Mouse (Mus musculus): Measurements from ENCODE around the gene Alk. TPM values are rescaled to one million over a fixed set of nuclear protein-coding genes. Genes with fewer than 3 reads are reported as not detected.

Gene Alk
- polyA plus RNA-seq, 1 experiment from 2014 or later, result 0.39 TPM

- no peaks in the 10 kb centered on the region for H3K9me3 ChIP-seq (replicated peaks; ENCODE audit: control insufficient read depth, low read length)
- WGBS (ENCODE audit: insufficient replicate concordance), result 48% methylated on average over 7 of the region's 7 CpGs
Measured at GRCm38 (mm10) chr17:72523006-72523405, 81.4 kb downstream of the Alk start.

GRCm38 (mm10) chr17:72522381-72522780 lies 82.0 kb downstream of the Alk start:
- ATAC-seq (replicated peaks; ENCODE audit: insufficient number of reproducible peaks, low FRiP score, low TSS enrichment), result no peak
- Histone ChIP-seq H3K4me3 (ENCODE audit: low read depth, low read length) (no peak overlapping the region), H3K9ac (ENCODE audit: low read depth, low read length) (no peak overlapping the region), H3K36me3 (ENCODE audit: control insufficient read depth, insufficient read depth, low read length) (no peaks in the 10 kb centered on the region), H3K27me3 (ENCODE audit: control insufficient read depth, insufficient read depth, low read length) (no peaks in the 10 kb centered on the region), H3K9me3 (replicated peaks; ENCODE audit: control insufficient read depth, low read length) (no peaks in the 10 kb centered on the region), H3K4me2 (no peak overlapping the region), H3K27ac (ENCODE audit: low read depth, low read length) (no peak overlapping the region), H3K4me1 (ENCODE audit: control insufficient read depth, insufficient read depth, low read length) (no peaks in the 10 kb centered on the region)
- WGBS (ENCODE audit: insufficient replicate concordance), result 17% methylated on average over 4 of the region's 4 CpGs

More at GRCm38 (mm10) chr17:72523006-72523405, 81.4 kb downstream of the Alk start:
- ATAC-seq (replicated peaks; ENCODE audit: insufficient number of reproducible peaks, low FRiP score, low TSS enrichment), result no peak
- Histone ChIP-seq H3K4me2 (no peak overlapping the region), H3K4me3 (ENCODE audit: low read depth, low read length) (no peak overlapping the region), H3K9ac (ENCODE audit: low read depth, low read length) (no peak overlapping the region), H3K27ac (ENCODE audit: low read depth, low read length) (no peak overlapping the region), H3K36me3 (ENCODE audit: control insufficient read depth, insufficient read depth, low read length) (no peaks in the 10 kb centered on the region), H3K4me1 (ENCODE audit: control insufficient read depth, insufficient read depth, low read length) (no peaks in the 10 kb centered on the region), H3K27me3 (ENCODE audit: control insufficient read depth, insufficient read depth, low read length) (no peaks in the 10 kb centered on the region)

- Histone ChIP-seq H3K9ac (ENCODE audit: low read depth, low read length) (no peak overlapping the region), H3K4me3 (ENCODE audit: low read depth, low read length) (no peak overlapping the region), H3K9me3 (replicated peaks; ENCODE audit: control insufficient read depth, low read length) (no peaks in the 10 kb centered on the region), H3K27me3 (ENCODE audit: control insufficient read depth, insufficient read depth, low read length) (no peaks in the 10 kb centered on the region), H3K27ac (ENCODE audit: low read depth, low read length) (no peak overlapping the region), H3K4me2 (no peak overlapping the region), H3K36me3 (ENCODE audit: control insufficient read depth, insufficient read depth, low read length) (no peaks in the 10 kb centered on the region), H3K4me1 (ENCODE audit: control insufficient read depth, insufficient read depth, low read length) (no peaks in the 10 kb centered on the region)
- WGBS (ENCODE audit: insufficient replicate concordance), result 82% methylated on average over 5 of the region's 5 CpGs
- no peak for ATAC-seq (replicated peaks; ENCODE audit: insufficient number of reproducible peaks, low FRiP score, low TSS enrichment)
Measured at GRCm38 (mm10) chr17:72521353-72521752, 83.1 kb downstream of the Alk start.

- ATAC-seq (replicated peaks; ENCODE audit: insufficient number of reproducible peaks, low FRiP score, low TSS enrichment), result no peak
- no peak overlapping the region for H3K27ac ChIP-seq (ENCODE audit: low read depth, low read length)
- H3K4me2 ChIP-seq, result no peak overlapping the region
- H3K27me3 ChIP-seq (ENCODE audit: control insufficient read depth, insufficient read depth, low read length), result no peaks in the 10 kb centered on the region
- no peaks in the 10 kb centered on the region for H3K4me1 ChIP-seq (ENCODE audit: control insufficient read depth, insufficient read depth, low read length)
- H3K9me3 ChIP-seq (replicated peaks; ENCODE audit: control insufficient read depth, low read length), result no peaks in the 10 kb centered on the region
- no peak overlapping the region for H3K9ac ChIP-seq (ENCODE audit: low read depth, low read length)
- H3K36me3 ChIP-seq (ENCODE audit: control insufficient read depth, insufficient read depth, low read length), result no peaks in the 10 kb centered on the region
- WGBS (ENCODE audit: insufficient replicate concordance), result 80% methylated on average over 6 of the region's 6 CpGs
- no peak overlapping the region for H3K4me3 ChIP-seq (ENCODE audit: low read depth, low read length)
Measured at GRCm38 (mm10) chr17:72510746-72511145, 93.7 kb downstream of the Alk start.

- Histone ChIP-seq H3K36me3 (ENCODE audit: control insufficient read depth, insufficient read depth, low read length) (no peaks in the 10 kb centered on the region), H3K4me2 (no peak overlapping the region), H3K9me3 (replicated peaks; ENCODE audit: control insufficient read depth, low read length) (no peaks in the 10 kb centered on the region), H3K4me1 (ENCODE audit: control insufficient read depth, insufficient read depth, low read length) (no peaks in the 10 kb centered on the region), H3K27ac (ENCODE audit: low read depth, low read length) (no peak overlapping the region), H3K9ac (ENCODE audit: low read depth, low read length) (no peak overlapping the region), H3K27me3 (ENCODE audit: control insufficient read depth, insufficient read depth, low read length) (no peaks in the 10 kb centered on the region), H3K4me3 (ENCODE audit: low read depth, low read length) (no peak overlapping the region)
- ATAC-seq (replicated peaks; ENCODE audit: insufficient number of reproducible peaks, low FRiP score, low TSS enrichment), result no peak
- WGBS (ENCODE audit: insufficient replicate concordance), result 82% methylated on average over 7 of the region's 7 CpGs
Measured at GRCm38 (mm10) chr17:72508678-72509394, 95.6 kb downstream of the Alk start.

- WGBS (ENCODE audit: insufficient replicate concordance), result 54% methylated on average over 7 of the region's 7 CpGs
- H3K36me3 ChIP-seq (ENCODE audit: control insufficient read depth, insufficient read depth, low read length), result no peaks in the 10 kb centered on the region
- H3K27me3 ChIP-seq (ENCODE audit: control insufficient read depth, insufficient read depth, low read length), result no peaks in the 10 kb centered on the region
- H3K9ac ChIP-seq (ENCODE audit: low read depth, low read length), result no peak overlapping the region
- no peak for ATAC-seq (replicated peaks; ENCODE audit: insufficient number of reproducible peaks, low FRiP score, low TSS enrichment)
- H3K4me1 ChIP-seq (ENCODE audit: control insufficient read depth, insufficient read depth, low read length), result no peaks in the 10 kb centered on the region
- H3K4me3 ChIP-seq (ENCODE audit: low read depth, low read length), result no peak overlapping the region
- no peak overlapping the region for H3K4me2 ChIP-seq
- H3K9me3 ChIP-seq (replicated peaks; ENCODE audit: control insufficient read depth, low read length), result no peaks in the 10 kb centered on the region
- no peak overlapping the region for H3K27ac ChIP-seq (ENCODE audit: low read depth, low read length)
Measured at GRCm38 (mm10) chr17:72505213-72505612, 99.2 kb downstream of the Alk start.

GRCm38 (mm10) chr17:72504581-72504980 lies 99.8 kb downstream of the Alk start:
- Histone ChIP-seq H3K27ac (ENCODE audit: low read depth, low read length) (no peak overlapping the region), H3K4me3 (ENCODE audit: low read depth, low read length) (no peak overlapping the region), H3K4me2 (no peak overlapping the region), H3K27me3 (ENCODE audit: control insufficient read depth, insufficient read depth, low read length) (no peaks in the 10 kb centered on the region), H3K36me3 (ENCODE audit: control insufficient read depth, insufficient read depth, low read length) (no peaks in the 10 kb centered on the region), H3K4me1 (ENCODE audit: control insufficient read depth, insufficient read depth, low read length) (no peaks in the 10 kb centered on the region), H3K9ac (ENCODE audit: low read depth, low read length) (no peak overlapping the region), H3K9me3 (replicated peaks; ENCODE audit: control insufficient read depth, low read length) (no peaks in the 10 kb centered on the region)
- WGBS (ENCODE audit: insufficient replicate concordance), result 79% methylated on average over 6 of the region's 6 CpGs
- no peak for ATAC-seq (replicated peaks; ENCODE audit: insufficient number of reproducible peaks, low FRiP score, low TSS enrichment)

GRCm38 (mm10) chr17:72495395-72495794 lies 109.0 kb downstream of the Alk start:
- no peak for ATAC-seq (replicated peaks; ENCODE audit: insufficient number of reproducible peaks, low FRiP score, low TSS enrichment)
- Histone ChIP-seq H3K36me3 (ENCODE audit: control insufficient read depth, insufficient read depth, low read length) (no peaks in the 10 kb centered on the region), H3K4me2 (no peak overlapping the region), H3K9ac (ENCODE audit: low read depth, low read length) (no peak overlapping the region), H3K4me3 (ENCODE audit: low read depth, low read length) (no peak overlapping the region), H3K27me3 (ENCODE audit: control insufficient read depth, insufficient read depth, low read length) (no peaks in the 10 kb centered on the region), H3K4me1 (ENCODE audit: control insufficient read depth, insufficient read depth, low read length) (no peaks in the 10 kb centered on the region), H3K27ac (ENCODE audit: low read depth, low read length) (no peak overlapping the region), H3K9me3 (replicated peaks; ENCODE audit: control insufficient read depth, low read length) (no peaks in the 10 kb centered on the region)
- 85% methylated on average over 5 of the region's 5 CpGs for WGBS (ENCODE audit: insufficient replicate concordance)

- no peak overlapping the region for H3K4me3 ChIP-seq (ENCODE audit: low read depth, low read length)
- H3K27me3 ChIP-seq (ENCODE audit: control insufficient read depth, insufficient read depth, low read length), result no peaks in the 10 kb centered on the region
- 0 out of 2 replicates have a peak, but pooled peaks cover 2% of the 10 kb centered on the region for H3K9me3 ChIP-seq (replicated peaks; ENCODE audit: control insufficient read depth, low read length)
- no peaks in the 10 kb centered on the region for H3K4me1 ChIP-seq (ENCODE audit: control insufficient read depth, insufficient read depth, low read length)
- H3K9ac ChIP-seq (ENCODE audit: low read depth, low read length), result no peak overlapping the region
- no peak for ATAC-seq (replicated peaks; ENCODE audit: insufficient number of reproducible peaks, low FRiP score, low TSS enrichment)
- H3K36me3 ChIP-seq (ENCODE audit: control insufficient read depth, insufficient read depth, low read length), result no peaks in the 10 kb centered on the region
- no peak overlapping the region for H3K27ac ChIP-seq (ENCODE audit: low read depth, low read length)
- WGBS (ENCODE audit: insufficient replicate concordance), result 75% methylated on average over 4 of the region's 4 CpGs
- H3K4me2 ChIP-seq, result no peak overlapping the region
Measured at GRCm38 (mm10) chr17:72485623-72486022, 118.8 kb downstream of the Alk start.

Measured in heart, embryonic 11.5 days (tissue).